Mouse (Mus musculus) ovary, postnatal 14 days (tissue): ENCODE data around the gene Gbgt1.
A peak's percentile ranks its signal among the peaks of the same experiment; 100 is the strongest.

Experiments used
- DNase-seq: peaks from one replicate; pipeline ENCODE4 v3.0.0; 2022; ENCODE audit warnings: low spot score

Gene Gbgt1

DNA sequence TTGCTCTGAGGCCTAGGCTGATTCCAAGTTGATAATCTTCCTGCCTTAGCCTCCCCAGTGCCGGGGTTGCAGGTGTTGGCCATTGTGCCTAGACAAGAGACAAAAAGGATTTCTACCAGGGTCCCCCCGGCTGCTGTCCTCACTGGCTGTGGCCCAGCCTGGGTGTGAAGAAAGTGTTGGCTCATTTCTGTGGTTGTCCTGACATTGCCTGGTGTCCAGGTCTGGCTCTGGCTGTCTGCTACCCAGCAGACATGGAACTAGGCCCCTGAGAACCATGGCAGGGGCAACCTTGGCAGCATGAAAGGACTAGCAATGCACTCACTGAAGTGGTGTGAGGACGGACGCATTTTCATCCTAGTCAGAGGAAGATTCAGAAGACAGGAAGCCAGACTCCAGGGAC, 33.2 kb downstream of the Gbgt1 start:
- no peak for DNase-seq

DNA sequence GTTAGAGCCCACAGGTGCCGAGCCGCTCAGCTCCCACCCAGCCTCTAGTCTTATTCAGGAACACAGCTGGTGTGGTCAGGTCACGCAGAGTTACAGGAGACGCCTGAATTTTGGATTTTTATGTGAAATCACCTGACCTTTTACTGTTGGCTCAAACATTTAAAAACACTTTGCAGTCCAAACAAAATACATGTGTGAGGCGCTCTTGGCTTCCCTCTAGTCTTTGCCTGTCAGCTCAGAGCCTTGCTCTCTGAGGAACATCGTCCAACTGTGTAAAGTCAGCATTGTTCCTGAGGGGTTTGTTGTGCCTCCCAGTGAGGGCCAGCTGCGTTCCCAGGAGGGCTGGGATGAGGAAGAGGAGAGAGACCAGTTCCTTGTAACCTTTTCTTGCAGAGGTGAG, 33.6 kb downstream of the Gbgt1 start:
- no peak for DNase-seq

DNA sequence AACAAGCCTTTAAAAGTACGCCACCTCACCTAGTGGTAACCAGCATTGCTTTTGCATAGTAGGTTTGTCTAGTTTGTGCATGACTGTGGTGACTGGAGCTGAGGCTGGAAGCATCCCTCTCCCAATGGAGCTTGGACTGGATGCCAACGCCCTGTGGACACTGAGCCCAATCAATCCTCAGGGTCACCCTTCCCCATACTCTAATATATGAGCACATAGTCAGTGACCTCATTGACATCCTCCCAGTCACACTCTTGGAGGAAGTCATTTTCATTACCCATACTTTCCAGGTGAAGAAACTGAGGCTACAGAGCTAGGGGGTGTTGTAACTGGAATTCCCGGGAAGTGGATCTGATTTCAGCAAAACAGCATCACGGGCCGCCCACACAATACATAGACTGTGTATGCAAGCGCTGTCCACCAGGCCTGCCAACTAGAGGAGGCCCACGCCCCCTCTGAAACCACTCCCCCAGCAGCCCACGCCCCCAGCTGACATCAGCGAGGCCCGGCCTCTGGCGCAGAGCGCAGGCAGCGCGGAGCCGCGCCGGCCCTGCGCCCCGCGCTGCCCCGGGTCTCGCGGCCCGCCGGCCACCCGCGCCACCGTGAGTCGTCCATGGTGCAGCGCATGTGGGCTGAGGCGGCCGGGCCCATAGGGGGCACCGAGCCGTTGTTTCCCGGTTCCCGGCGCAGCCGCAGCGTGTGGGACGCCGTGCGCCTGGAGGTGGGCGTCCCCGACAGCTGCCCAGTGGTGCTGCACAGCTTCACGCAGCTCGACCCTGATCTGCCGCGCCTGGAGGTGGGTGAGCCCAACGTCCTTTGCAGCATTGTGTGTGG, 36.5 kb downstream of the Gbgt1 start:
- DNase-seq: peak; percentile 86

DNA sequence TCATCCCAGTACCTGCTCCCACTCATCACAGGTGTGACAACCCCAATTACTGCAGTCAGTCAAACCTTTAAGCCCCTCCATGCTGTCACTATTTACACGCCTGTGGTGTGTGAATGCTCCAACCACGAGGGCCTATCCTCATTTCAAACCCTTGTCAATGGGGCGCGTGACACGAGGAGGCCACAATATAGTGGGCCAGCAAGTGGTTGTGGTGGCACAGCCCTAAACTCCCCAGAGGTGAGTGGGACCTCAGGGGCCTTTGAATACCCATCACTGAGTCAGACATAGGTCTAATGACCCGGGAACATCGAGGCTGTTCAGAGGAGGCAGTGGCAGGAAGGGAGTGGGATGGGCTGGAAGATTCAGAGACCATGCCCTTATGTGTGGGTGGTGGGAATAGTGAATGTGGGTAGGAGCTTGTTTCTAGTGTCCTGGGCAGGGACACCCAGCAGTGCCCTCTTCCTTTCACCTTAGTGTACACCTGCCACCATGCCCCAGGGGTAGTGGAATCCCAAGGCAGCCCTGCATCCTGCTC, 37.3 kb downstream of the Gbgt1 start:
- no peak for DNase-seq

GRCm38 (mm10) chr2:28534436-28535262, 38.0 kb downstream of the Gbgt1 start:
- no peak for DNase-seq

DNA sequence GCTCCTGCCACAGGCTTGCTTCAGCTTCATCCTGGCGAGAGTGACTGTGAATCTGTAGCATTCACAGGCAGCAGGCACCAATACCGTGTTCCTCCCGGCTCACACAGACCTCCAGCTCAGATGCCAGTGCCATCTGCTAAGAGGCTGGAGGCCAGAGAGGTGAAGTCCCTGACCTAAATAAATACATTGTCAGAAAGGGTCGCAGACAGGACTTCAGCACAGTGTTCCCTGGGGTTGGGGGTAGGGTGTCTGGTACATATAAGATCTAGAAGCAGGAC, 38.5 kb downstream of the Gbgt1 start:
- no peak for DNase-seq

GRCm38 (mm10) chr2:28535650-28536049, 39.0 kb downstream of the Gbgt1 start:
- DNase-seq: no peak

DNA sequence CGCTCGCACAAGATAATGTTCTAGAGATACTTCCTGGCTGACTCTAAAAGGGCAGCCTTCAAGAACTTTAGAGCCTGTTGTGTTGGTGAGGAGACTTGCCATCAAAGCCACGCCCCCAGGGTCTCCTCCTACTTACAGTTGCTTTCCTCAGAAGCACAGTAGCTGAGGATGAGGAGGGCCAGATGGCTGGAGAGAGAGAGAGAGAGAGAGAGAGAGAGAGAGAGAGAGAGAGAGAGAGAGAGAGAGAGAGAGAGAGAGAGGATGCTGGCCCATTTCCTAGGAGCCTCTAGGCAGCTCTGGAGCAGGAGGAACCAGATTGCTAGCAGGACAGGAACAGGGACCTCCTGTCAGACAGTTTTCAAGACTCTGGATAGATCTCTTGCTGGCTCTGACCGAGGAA, 39.5 kb downstream of the Gbgt1 start:
- DNase-seq: no peak

DNA sequence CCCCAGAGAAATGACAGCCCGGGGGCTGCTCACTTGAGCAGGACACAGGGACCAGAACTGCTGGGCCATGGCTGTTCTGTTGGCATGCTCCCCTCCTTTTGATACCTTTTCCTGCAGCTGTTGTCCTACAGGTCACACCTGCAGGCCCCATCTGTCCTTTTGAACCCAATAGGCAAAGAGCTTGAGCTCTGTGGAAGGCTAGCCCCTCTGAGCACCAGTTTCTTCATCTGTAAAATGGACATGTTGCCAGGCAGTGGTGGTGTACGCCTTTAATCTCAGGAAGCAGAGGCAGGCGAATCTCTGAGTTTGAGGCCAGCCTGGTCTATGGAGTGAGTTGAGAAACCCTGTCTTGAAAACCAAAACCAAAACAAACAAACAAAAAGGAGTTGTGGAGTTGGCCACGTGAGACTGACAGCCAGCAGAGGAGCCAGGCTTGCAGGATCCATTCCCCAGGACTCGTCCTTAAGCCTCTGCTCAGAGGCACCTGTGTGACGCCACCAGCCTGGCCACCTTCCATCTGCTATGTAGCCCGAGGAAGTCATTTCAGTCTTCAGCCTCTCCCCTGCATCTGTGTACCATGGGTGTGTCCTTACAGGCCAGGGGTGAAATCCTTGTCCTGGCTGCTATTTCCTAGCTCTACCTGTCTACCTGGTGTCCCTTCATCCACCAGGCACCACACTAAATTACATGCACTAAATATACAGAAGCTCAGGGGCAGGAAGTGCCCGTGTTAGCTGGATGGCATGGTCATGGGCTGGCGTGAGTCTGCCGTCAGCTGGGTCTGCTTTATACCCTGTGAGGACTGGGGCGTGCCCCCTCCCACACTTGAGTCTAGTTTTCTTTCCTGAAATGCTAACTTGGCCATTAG, 40.3 kb downstream of the Gbgt1 start:
- no peak for DNase-seq

GRCm38 (mm10) chr2:28537634-28537920, 40.9 kb downstream of the Gbgt1 start:
- no peak for DNase-seq

DNA sequence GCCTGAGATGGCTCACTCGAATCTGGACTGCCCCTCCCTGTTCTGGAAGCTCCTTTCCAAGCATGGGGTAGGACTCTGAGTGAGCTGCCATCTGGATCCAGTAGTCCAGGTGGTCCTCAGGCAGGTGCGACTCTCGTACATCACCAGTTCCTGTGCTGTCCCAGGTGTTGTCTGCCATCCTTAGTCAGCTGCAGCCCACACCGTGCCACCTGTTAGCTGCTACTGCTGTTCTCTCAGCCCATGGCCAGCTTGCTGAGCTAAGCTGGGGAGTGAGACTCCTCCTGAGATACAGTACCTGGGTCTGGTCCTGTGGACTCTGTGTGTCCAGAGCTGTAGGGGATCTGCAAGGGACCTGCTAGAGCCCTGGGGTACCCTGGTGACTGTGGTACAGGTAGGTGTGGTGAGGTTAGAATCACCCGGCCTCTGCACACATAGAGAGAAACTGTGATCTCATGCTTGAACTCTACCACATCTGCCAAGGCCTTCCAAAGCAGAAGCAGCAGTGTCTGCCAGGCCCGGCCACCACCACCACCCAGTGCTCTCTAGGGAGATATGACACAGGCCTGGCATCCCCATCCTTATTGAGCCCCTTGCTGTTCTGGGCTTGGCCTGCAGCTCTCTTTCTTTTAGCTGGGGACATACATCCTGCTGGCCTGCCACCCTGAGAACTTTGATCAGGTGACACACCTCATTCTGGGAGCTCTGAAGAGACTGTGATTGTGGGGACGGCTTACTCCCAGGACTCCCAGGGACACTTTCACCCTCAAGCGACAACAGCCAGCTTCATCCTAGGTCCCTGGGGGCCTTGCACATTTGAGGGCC, 41.5 kb downstream of the Gbgt1 start:
- no peak for DNase-seq

DNA sequence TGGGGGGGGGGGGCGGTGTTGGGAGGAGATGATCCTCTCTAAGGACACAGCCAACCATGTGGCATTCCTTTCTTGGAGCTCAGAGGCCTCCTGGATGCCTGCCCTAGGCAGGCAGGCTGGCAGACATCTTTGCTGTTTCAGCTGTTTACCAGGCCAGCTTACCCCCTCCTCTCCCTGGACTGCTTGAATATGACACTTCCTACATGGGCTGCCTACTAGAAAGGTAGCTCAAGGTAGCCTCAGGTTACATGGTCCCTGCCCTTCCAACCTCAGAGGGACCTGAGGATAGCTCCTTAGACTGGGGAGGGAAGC, 42.1 kb downstream of the Gbgt1 start:
- DNase-seq: no peak

DNA sequence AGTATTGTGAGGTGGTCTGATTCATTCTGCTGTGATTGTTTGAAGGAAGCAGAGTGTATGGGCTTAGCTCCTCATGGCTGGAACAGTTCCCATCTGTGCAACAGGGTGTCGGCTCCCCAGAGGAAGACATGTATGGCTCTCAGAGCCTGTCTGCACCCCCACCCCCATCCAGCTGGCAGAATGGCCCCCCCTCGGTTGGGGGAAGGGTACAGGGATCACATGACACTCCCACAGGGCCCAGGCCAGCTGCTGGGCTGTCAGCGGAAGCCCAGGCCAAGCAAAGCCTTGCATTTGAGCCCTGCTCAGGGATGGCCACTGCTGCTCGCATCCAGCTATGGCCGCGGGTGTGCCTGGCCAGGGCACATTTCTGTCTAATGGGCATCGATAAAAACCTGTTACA, 42.5 kb downstream of the Gbgt1 start:
- no peak for DNase-seq

- DNase-seq: no peak
These were observed 43.3 kb downstream of the Gbgt1 start for GRCm38 (mm10) chr2:28539949-28540348.

DNA sequence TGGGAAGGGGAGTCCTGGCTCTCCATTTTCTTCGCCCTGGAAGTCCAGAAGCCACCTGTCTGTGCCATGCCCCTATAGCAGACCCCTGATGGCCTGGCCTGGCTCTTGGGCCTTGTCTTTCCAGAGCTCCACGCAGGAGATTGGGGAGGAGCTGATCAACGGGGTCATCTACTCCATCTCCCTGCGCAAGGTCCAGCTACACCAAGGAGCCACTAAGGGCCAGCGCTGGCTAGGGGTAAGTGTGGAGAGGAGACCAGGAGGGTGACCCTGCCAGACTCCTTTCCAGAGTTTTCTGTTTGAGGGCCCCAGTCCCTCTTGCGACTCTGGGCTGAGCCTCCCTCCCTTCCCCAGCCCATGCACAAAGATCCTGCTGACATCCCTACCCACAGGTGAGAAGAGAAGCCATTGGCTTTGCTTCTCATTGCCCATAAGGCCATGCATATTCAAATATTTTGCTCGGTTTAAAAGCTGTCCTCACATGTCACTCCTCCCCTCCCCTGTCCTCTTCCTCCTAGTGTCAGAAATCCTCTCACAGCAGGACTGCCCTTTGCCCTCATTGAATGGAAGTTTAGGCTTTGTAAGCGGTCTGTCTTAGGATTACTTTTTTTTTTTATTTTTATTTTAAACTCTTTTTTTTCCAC, 44.0 kb downstream of the Gbgt1 start:
- DNase-seq: no peak

GRCm38 (mm10) chr2:28543894-28544293, 47.2 kb downstream of the Gbgt1 start:
- no peak for DNase-seq

DNA sequence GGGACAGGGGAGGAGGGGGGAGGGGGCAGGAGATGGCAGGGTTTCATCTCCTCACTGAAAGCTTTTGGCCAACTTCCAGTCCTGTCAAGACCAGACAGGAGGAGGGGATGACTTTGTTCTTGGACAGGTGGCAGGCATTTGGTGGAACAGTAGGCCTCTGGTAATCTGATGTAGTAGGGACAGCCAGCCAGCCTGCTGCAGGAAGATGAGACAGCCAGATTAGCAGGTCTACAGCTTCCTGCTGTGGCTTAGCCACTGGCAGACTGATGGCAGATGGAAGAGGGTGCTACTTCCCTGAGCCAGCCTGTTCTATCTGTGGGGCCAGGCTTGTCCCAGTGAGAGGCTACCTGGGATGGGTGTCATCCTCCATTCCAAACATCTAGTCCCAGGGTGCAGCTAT, 49.3 kb downstream of the Gbgt1 start:
- no peak for DNase-seq

DNA sequence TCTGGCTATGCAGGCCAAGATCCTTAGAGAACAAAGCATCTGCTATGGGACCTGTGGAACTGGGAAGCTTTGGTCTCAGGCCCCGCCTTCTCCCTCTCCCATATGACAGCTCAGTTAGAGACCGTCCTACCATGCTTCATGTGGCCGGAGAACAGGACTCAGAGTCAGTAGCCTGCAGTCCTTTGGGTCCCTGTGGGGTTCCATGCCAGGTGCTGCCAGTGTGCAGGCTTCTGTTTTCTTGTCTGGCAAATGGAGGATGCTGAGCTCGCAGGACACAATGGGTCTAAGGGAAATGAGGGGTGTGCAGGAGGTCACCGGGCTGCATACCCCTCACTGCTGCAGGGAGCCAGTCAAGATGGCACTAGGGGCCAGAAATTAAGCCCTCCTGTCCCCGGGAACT, 49.9 kb downstream of the Gbgt1 start:
- DNase-seq: no peak

- peak; percentile 87 for DNase-seq
These were observed 50.8 kb downstream of the Gbgt1 start for GRCm38 (mm10) chr2:28547237-28548172.

DNA sequence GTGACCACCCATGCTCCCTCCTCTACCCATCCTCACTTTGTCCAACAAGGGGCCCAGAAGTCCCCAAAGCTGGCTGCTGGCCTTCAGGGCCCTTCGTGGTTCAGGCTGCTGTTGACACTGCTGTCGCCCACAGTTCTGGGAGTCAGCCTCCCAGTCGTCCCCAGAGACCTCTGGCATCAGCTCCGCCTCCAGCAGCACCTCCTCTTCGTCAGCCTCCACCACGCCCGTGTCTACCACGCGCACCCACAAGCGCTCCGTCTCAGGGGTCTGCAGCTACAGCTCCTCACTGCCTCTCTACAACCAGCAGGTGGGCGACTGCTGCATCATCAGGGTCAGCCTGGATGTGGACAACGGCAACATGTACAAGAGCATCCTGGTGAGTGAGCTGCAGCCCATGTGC, 52.5 kb downstream of the Gbgt1 start:
- no peak for DNase-seq
